Mouse (Mus musculus): ENCODE measurements around the gene Heatr9. TPM values are rescaled to one million over a fixed set of nuclear protein-coding genes. Genes with fewer than 3 reads are reported as not detected.

Heatr9 gene
- polyA plus RNA-seq (2017; shearing (Covaris generic)): 0.30 TPM

DNA sequence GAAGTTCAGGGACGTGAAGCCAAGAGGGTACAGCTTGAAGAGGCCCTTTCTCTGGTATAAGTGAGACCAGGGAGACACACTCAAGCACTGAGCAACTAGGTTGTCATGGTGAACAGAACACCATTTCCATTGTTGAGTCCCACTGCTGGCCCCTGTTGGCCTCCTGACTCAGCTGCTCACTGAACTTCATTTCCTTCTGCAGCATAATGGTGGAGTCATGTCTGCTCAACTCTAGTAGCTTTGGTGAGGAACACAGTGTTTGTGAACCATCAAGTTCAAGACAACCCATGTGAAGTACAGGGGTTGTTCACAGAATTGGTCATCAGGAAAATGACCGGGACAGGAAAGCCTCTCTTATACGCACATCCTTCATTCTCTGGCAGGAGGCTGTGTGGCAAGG, at the start of gene Heatr9:
Gene Heatr9 (minus strand): TSS at position 101 of the 400 bp plus-strand sequence.

DNA sequence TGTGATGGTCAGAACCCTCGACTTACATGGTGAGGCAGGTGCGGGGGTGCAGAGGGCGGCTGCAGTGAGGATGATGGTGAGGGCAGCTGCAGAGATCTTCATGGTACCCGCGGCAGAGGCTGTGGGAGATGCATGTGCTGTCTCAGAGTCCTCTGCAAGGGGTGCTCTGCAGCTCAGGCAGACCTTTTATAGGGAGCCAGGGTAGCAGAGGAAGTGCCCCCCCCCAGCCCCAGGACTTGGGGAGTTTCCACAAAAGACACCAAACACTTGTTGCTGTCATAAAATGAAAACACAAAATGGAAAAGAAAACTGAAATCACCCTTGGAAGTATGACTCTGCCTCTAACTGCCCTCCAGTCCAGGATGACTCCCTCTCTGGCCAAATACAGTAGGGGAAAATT, 8.4 kb upstream of the Heatr9 start, which contains the start of gene Ccl5:
Gene Ccl5 (minus strand): TSS at position 159 of the 400 bp plus-strand sequence.

DNA sequence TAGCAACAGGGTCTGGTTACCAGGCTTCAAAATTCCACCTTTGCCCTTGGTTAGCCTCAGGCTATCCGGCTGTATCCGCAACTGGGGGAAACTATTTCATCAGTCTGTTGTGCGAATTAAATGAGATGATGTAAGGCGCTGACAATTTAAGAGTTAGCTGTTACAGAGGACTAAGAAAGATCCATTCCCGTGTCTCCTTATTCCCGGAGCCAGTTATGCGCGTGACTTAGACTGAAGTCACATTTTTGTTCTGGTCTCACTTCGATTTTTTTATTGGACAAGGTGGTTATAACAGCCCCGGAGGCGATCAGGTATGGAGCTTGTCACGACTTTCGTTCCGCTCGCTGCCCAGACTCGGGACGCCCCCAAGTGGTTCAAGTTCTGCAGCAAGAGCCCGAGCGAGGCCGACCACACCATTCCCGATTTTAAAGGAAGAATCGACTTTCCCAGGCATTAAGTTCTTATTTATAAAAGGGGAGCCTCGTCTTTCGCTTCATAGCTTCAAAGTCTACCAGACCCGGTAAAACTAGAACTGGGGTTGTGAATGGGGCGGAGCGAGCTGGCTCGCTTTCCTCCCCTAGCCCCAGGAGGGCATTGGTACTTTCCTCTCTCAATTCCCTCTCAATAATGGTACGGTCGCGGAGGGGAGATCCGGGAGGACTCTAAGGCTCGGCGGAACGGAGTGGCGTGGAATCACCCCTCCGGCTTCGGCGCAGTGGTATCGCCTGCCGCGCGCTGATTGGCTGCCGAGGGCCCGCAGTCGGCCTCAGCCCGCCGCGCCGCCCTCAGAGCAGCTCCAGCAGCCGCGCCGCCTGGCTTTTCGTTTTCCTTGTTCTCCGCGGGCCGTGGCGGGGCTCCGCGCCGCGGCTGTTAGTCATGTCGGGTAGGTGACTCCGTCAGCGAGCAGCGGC, 49.4 kb downstream of the Heatr9 start, which contains the start of gene Taf15:
Gene Taf15 (plus strand): TSS at position 763 of the 911 bp plus-strand sequence.

DNA sequence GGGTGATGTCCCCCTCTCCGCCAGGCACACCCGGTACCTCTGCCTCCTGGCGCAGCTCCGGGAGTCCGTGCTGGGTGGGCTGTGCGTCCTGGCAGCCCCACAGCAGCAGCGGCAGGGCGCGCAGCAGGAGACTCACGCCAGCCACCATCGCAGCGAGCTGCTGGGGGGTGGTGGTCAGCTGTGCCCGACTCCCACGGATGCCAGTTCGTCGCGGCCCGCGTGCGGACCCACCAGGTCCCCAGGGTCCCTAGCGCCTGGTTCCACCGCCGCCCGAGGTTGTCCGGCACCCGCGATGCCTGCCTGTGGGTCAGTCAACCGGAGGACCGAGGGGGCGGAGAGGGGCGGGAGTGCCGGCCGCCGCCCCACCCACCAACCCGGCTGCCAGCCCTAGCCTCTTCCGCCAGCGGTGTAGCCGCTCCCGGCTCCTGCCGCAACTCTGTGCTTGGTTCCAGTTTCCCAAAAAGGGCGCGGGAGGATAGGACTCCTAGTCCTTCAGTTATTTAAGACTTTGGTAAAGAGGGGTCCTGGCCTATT, 59.2 kb downstream of the Heatr9 start, which contains the start of gene Mmp28:
Gene Mmp28 (minus strand): TSS at position 361 of the 534 bp plus-strand sequence.

Other genes starting within 250 kb of the Heatr9 start
- gene Slfn14, start 235.4 kb downstream of the Heatr9 start, polyA plus RNA-seq (2017; shearing (Covaris generic)): not detected
- gene Ap2b1, start 223.2 kb downstream of the Heatr9 start, polyA plus RNA-seq (2017; shearing (Covaris generic)): 53.9 TPM
- gene Pex12, start 219.6 kb downstream of the Heatr9 start, polyA plus RNA-seq (2017; shearing (Covaris generic)): 16.3 TPM
- not detected for gene Rasl10b, start 113.0 kb downstream of the Heatr9 start, polyA plus RNA-seq (2017; shearing (Covaris generic))
- gene Gas2l2, start 92.7 kb downstream of the Heatr9 start, polyA plus RNA-seq (2017; shearing (Covaris generic)): not detected
- gene 1700020L24Rik, start 84.5 kb downstream of the Heatr9 start, polyA plus RNA-seq (2017; shearing (Covaris generic)): 2.7 TPM
- not detected for gene Mmp28, start 59.1 kb downstream of the Heatr9 start, polyA plus RNA-seq (2017; shearing (Covaris generic))
- gene Taf15, start 49.1 kb downstream of the Heatr9 start, polyA plus RNA-seq (2017; shearing (Covaris generic)): 18.0 TPM
- gene Ccl5, start 8.3 kb upstream of the Heatr9 start, polyA plus RNA-seq (2017; shearing (Covaris generic)): 149 TPM
- gene Ccl9, start 56.5 kb upstream of the Heatr9 start, polyA plus RNA-seq (2017; shearing (Covaris generic)): not detected
- gene Ccl6, start 70.9 kb upstream of the Heatr9 start, polyA plus RNA-seq (2017; shearing (Covaris generic)): 0.62 TPM
- gene Rpl9-ps1, start 123.4 kb upstream of the Heatr9 start, polyA plus RNA-seq (2017; shearing (Covaris generic)): not detected
- 0.78 TPM for gene Ccl3, start 127.2 kb upstream of the Heatr9 start, polyA plus RNA-seq (2017; shearing (Covaris generic))
- 7.7 TPM for gene Ccl4, start 140.4 kb upstream of the Heatr9 start, polyA plus RNA-seq (2017; shearing (Covaris generic))
- gene Wfdc17, start 181.8 kb upstream of the Heatr9 start, polyA plus RNA-seq (2017; shearing (Covaris generic)): 1.4 TPM
- not detected for gene Wfdc18, start 186.8 kb upstream of the Heatr9 start, polyA plus RNA-seq (2017; shearing (Covaris generic))
- not detected for gene Wfdc21, start 224.8 kb upstream of the Heatr9 start, polyA plus RNA-seq (2017; shearing (Covaris generic))
- gene Heatr6, start 231.5 kb upstream of the Heatr9 start, polyA plus RNA-seq (2017; shearing (Covaris generic)): 45.3 TPM